Mouse (Mus musculus): ENCODE results near the gene Irx2. TPM values are rescaled to one million over a fixed set of nuclear protein-coding genes. Genes with fewer than 3 reads are reported as not detected.

Gene Irx2
- not detected in 2 replicates for polyA plus RNA-seq (2015; fragmentation: Nextera tagmentation; extraction: Ambion mirVana)

GRCm38 (mm10) chr13:72628462-72628916, at the start of gene Irx2:
TSS of gene Irx2 (plus strand) at chr13:72628820.
- 1% methylated on average over 36 of the region's 45 CpGs for WGBS
- Histone ChIP-seq H3K9ac (ENCODE audit: low read depth, low read length) (peak within 1 kb of the TSS; percentile 54), H3K36me3 (ENCODE audit: control insufficient read depth, insufficient read depth, low read length) (no peaks in the 10 kb centered on the region), H3K27ac (ENCODE audit: low read length) (no peak within 1 kb of the TSS), H3K9me3 (ENCODE audit: control insufficient read depth, low read length) (no peaks in the 10 kb centered on the region), H3K4me1 (ENCODE audit: control insufficient read depth, insufficient read depth, low read length) (peaks cover 25% of the 10 kb centered on the region), H3K4me2 (ENCODE audit: low read depth, low read length) (peak within 1 kb of the TSS; percentile 98), H3K4me3 (ENCODE audit: low read length) (peak within 1 kb of the TSS; percentile 59), H3K27me3 (replicated peaks; ENCODE audit: control insufficient read depth, insufficient read depth, low read length) (peaks cover 88% of the 10 kb centered on the region)
- peak; percentile 96 for ATAC-seq

GRCm38 (mm10) chr13:72581276-72581675, 47.3 kb upstream of the Irx2 start:
- H3K4me1 ChIP-seq (ENCODE audit: control insufficient read depth, insufficient read depth, low read length) = no peaks in the 10 kb centered on the region
- no peak for ATAC-seq
- no peak overlapping the region for H3K4me3 ChIP-seq (ENCODE audit: low read length)
- 83% methylated on average over 2 of the region's 2 CpGs for WGBS
- no peak overlapping the region for H3K27ac ChIP-seq (ENCODE audit: low read length)
- H3K9ac ChIP-seq (ENCODE audit: low read depth, low read length) = no peak overlapping the region
- H3K27me3 ChIP-seq (replicated peaks; ENCODE audit: control insufficient read depth, insufficient read depth, low read length) = no peaks in the 10 kb centered on the region
- no peaks in the 10 kb centered on the region for H3K36me3 ChIP-seq (ENCODE audit: control insufficient read depth, insufficient read depth, low read length)
- no peaks in the 10 kb centered on the region for H3K9me3 ChIP-seq (ENCODE audit: control insufficient read depth, low read length)
- no peak overlapping the region for H3K4me2 ChIP-seq (ENCODE audit: low read depth, low read length)

GRCm38 (mm10) chr13:72592526-72592925, 36.1 kb upstream of the Irx2 start:
- Histone ChIP-seq H3K4me3 (ENCODE audit: low read length) (no peak overlapping the region), H3K4me1 (ENCODE audit: control insufficient read depth, insufficient read depth, low read length) (no peaks in the 10 kb centered on the region), H3K36me3 (ENCODE audit: control insufficient read depth, insufficient read depth, low read length) (no peaks in the 10 kb centered on the region), H3K27me3 (replicated peaks; ENCODE audit: control insufficient read depth, insufficient read depth, low read length) (no peaks in the 10 kb centered on the region), H3K27ac (ENCODE audit: low read length) (no peak overlapping the region), H3K9me3 (ENCODE audit: control insufficient read depth, low read length) (no peaks in the 10 kb centered on the region), H3K4me2 (ENCODE audit: low read depth, low read length) (no peak overlapping the region), H3K9ac (ENCODE audit: low read depth, low read length) (no peak overlapping the region)
- ATAC-seq = no peak
- WGBS = 47% methylated on average over 4 of the region's 4 CpGs

- H3K27ac ChIP-seq (ENCODE audit: low read length) = no peak overlapping the region
- WGBS = 27% methylated on average over 6 of the region's 6 CpGs
These were observed 35.3 kb upstream of the Irx2 start for GRCm38 (mm10) chr13:72593310-72593709.

GRCm38 (mm10) chr13:72593710-72594111, 34.9 kb upstream of the Irx2 start:
- WGBS = 46% methylated on average over 4 of the region's 4 CpGs
- Histone ChIP-seq H3K4me2 (ENCODE audit: low read depth, low read length) (no peak overlapping the region), H3K36me3 (ENCODE audit: control insufficient read depth, insufficient read depth, low read length) (no peaks in the 10 kb centered on the region), H3K27ac (ENCODE audit: low read length) (no peak overlapping the region), H3K4me3 (ENCODE audit: low read length) (no peak overlapping the region), H3K9ac (ENCODE audit: low read depth, low read length) (no peak overlapping the region), H3K9me3 (ENCODE audit: control insufficient read depth, low read length) (no peaks in the 10 kb centered on the region), H3K4me1 (ENCODE audit: control insufficient read depth, insufficient read depth, low read length) (no peaks in the 10 kb centered on the region), H3K27me3 (replicated peaks; ENCODE audit: control insufficient read depth, insufficient read depth, low read length) (no peaks in the 10 kb centered on the region)
- no peak for ATAC-seq

More at GRCm38 (mm10) chr13:72593310-72593709, 35.3 kb upstream of the Irx2 start:
- Histone ChIP-seq H3K36me3 (ENCODE audit: control insufficient read depth, insufficient read depth, low read length) (no peaks in the 10 kb centered on the region), H3K4me1 (ENCODE audit: control insufficient read depth, insufficient read depth, low read length) (no peaks in the 10 kb centered on the region), H3K9me3 (ENCODE audit: control insufficient read depth, low read length) (no peaks in the 10 kb centered on the region), H3K4me2 (ENCODE audit: low read depth, low read length) (no peak overlapping the region), H3K4me3 (ENCODE audit: low read length) (no peak overlapping the region), H3K9ac (ENCODE audit: low read depth, low read length) (no peak overlapping the region), H3K27me3 (replicated peaks; ENCODE audit: control insufficient read depth, insufficient read depth, low read length) (no peaks in the 10 kb centered on the region)
- ATAC-seq = no peak

- Histone ChIP-seq H3K4me2 (ENCODE audit: low read depth, low read length) (no peak overlapping the region), H3K9me3 (ENCODE audit: control insufficient read depth, low read length) (no peaks in the 10 kb centered on the region), H3K36me3 (ENCODE audit: control insufficient read depth, insufficient read depth, low read length) (no peaks in the 10 kb centered on the region), H3K27ac (ENCODE audit: low read length) (no peak overlapping the region), H3K4me1 (ENCODE audit: control insufficient read depth, insufficient read depth, low read length) (no peaks in the 10 kb centered on the region), H3K4me3 (ENCODE audit: low read length) (no peak overlapping the region), H3K27me3 (replicated peaks; ENCODE audit: control insufficient read depth, insufficient read depth, low read length) (no peaks in the 10 kb centered on the region), H3K9ac (ENCODE audit: low read depth, low read length) (no peak overlapping the region)
- 87% methylated on average over 3 of the region's 3 CpGs for WGBS
- no peak for ATAC-seq
These were observed 29.4 kb upstream of the Irx2 start for GRCm38 (mm10) chr13:72599254-72599653.

GRCm38 (mm10) chr13:72608706-72609105, 19.9 kb upstream of the Irx2 start:
- Histone ChIP-seq H3K4me2 (ENCODE audit: low read depth, low read length) (no peak overlapping the region), H3K9ac (ENCODE audit: low read depth, low read length) (no peak overlapping the region), H3K27ac (ENCODE audit: low read length) (no peak overlapping the region), H3K36me3 (ENCODE audit: control insufficient read depth, insufficient read depth, low read length) (no peaks in the 10 kb centered on the region), H3K27me3 (replicated peaks; ENCODE audit: control insufficient read depth, insufficient read depth, low read length) (no peaks in the 10 kb centered on the region), H3K4me3 (ENCODE audit: low read length) (no peak overlapping the region), H3K4me1 (ENCODE audit: control insufficient read depth, insufficient read depth, low read length) (no peaks in the 10 kb centered on the region), H3K9me3 (ENCODE audit: control insufficient read depth, low read length) (no peaks in the 10 kb centered on the region)
- ATAC-seq = no peak
- WGBS = 64% methylated on average over 16 of the region's 16 CpGs

GRCm38 (mm10) chr13:72610277-72610676, 18.3 kb upstream of the Irx2 start:
- H3K9ac ChIP-seq (ENCODE audit: low read depth, low read length) = no peak overlapping the region

GRCm38 (mm10) chr13:72623926-72624846, 4.4 kb upstream of the Irx2 start:
- peaks cover 20% of the 10 kb centered on the region for H3K4me1 ChIP-seq (ENCODE audit: control insufficient read depth, insufficient read depth, low read length)
- 2% methylated on average over 46 of the region's 46 CpGs for WGBS
- peak overlapping the region; percentile 51 for H3K4me2 ChIP-seq (ENCODE audit: low read depth, low read length)
- peak overlapping the region; percentile 35 for H3K4me3 ChIP-seq (ENCODE audit: low read length)
- H3K27ac ChIP-seq (ENCODE audit: low read length) = no peak overlapping the region
- no peaks in the 10 kb centered on the region for H3K36me3 ChIP-seq (ENCODE audit: control insufficient read depth, insufficient read depth, low read length)
- no peaks in the 10 kb centered on the region for H3K9me3 ChIP-seq (ENCODE audit: control insufficient read depth, low read length)
- no peak overlapping the region for H3K9ac ChIP-seq (ENCODE audit: low read depth, low read length)
- no peak for ATAC-seq
- peaks cover 76% of the 10 kb centered on the region for H3K27me3 ChIP-seq (replicated peaks; ENCODE audit: control insufficient read depth, insufficient read depth, low read length)

More at GRCm38 (mm10) chr13:72610277-72610676, 18.3 kb upstream of the Irx2 start:
- no peak for ATAC-seq
- 79% methylated on average over 2 of the region's 2 CpGs for WGBS
- Histone ChIP-seq H3K27me3 (replicated peaks; ENCODE audit: control insufficient read depth, insufficient read depth, low read length) (no peaks in the 10 kb centered on the region), H3K4me3 (ENCODE audit: low read length) (no peak overlapping the region), H3K4me2 (ENCODE audit: low read depth, low read length) (no peak overlapping the region), H3K36me3 (ENCODE audit: control insufficient read depth, insufficient read depth, low read length) (no peaks in the 10 kb centered on the region), H3K4me1 (ENCODE audit: control insufficient read depth, insufficient read depth, low read length) (no peaks in the 10 kb centered on the region), H3K9me3 (ENCODE audit: control insufficient read depth, low read length) (no peaks in the 10 kb centered on the region), H3K27ac (ENCODE audit: low read length) (no peak overlapping the region)

All from intestine, embryonic 16.5 days (tissue).